Mouse (Mus musculus) cerebellum, adult 9-11 months (tissue): Measurements from ENCODE around the gene Fyttd1.
"Not testable (repeated sequence)": the region's sequence is repeated elsewhere in the genome, so short reads cannot be mapped to it uniquely, and the experiment has no call there.

Experiments used
- DNase-seq: peaks from one replicate; pipeline ENCODE4 v3.0.0; 2022

Gene Fyttd1

GRCm38 (mm10) chr16:32877343-32878156 lies at the start of gene Fyttd1, which contains the start of gene Rubcn:
Gene Fyttd1 (plus strand): TSS chr16:32877500.
Gene Rubcn (minus strand): TSS chr16:32877766.
- peak; percentile 98 for DNase-seq

GRCm38 (mm10) chr16:32829104-32829503 lies 48.2 kb upstream of the Fyttd1 start:
- no peak for DNase-seq

- DNase-seq: no peak
These were observed 45.8 kb upstream of the Fyttd1 start for GRCm38 (mm10) chr16:32831501-32831900.

DNA sequence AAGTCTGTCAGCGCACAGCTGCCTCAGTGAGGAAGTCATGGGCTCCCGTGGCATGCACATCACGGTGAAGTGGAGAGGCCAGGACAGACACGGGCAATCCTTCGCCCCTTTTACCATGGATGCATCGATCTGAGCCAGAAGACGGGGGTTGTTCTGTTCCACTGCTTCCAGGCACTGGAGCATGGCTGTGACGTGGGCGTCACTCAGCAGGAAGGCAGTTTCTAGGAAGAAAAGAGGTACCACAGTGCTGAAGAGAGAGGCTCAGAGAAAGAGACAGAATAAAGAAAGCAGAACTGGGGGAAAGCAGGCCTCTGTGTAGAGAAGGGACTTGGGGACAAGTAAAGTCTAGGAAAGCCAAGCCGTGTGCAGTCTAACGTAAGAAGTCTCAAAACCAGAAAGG lies 30.2 kb upstream of the Fyttd1 start:
- no peak for DNase-seq

DNA sequence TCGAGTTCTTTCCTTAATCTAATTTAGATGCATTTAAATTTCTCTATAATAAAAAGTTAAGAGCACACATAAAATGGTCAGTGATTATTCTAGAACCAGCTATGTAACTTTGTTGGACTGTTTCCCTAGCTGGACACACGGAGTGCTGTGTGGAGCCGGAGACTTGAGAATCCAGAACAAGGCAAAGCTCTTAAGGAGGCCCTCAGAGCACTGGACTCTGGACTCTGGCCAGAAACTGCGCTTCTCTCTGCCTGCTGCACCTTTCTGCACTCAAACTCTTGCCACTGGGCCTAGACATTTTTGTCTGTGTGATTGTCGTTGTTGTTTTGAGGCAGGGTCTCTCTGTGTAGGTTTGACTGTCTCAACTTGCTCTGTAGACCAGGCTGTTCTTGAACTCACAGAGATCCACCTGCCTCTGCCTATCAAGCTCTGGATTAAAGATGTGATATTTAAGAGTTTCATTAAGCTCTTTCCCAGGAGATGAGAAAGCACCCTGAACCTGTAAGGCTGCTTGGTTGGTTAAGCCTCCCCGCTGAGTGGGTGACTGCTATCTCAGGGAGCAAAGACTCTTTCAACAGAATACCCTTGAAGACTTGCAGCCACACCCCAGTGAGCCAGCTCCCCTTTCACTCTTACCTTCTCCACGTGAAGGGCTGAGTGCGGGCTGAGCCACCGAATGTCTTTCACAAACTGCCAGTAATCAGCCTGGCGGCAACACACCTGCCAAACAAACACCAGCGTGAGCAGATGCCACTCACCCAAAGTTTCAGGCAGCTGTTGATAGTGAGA lies 28.1 kb upstream of the Fyttd1 start:
- no peak for DNase-seq

- DNase-seq: no peak
These were observed 23.7 kb upstream of the Fyttd1 start for GRCm38 (mm10) chr16:32853492-32854049.

GRCm38 (mm10) chr16:32854050-32854571 lies 23.2 kb upstream of the Fyttd1 start:
- no peak for DNase-seq

GRCm38 (mm10) chr16:32856751-32857150 lies 20.5 kb upstream of the Fyttd1 start:
- no peak for DNase-seq

DNA sequence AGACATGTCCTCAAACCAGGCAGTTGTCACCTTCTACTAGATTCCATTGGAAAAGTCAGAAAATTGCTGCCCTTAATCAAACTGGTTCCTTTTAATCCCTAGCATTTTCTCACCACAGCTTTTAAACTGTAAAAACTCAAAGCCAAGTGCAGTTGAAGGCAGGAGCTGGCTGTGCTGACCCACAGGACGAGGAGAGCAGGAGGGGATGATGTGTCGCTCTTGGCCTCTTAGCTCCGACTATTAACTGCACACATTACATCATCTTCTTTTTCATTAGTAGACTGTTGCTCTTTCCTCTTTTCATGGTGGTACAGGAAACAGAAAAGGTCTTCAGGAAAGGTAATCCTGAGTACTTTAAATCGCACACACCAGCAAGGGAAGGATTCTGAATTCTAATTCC lies 18.9 kb upstream of the Fyttd1 start:
- no peak for DNase-seq

GRCm38 (mm10) chr16:32858771-32859636 lies 18.3 kb upstream of the Fyttd1 start:
- no peak for DNase-seq

GRCm38 (mm10) chr16:32861813-32862385 lies 15.4 kb upstream of the Fyttd1 start:
- DNase-seq: no peak

DNA sequence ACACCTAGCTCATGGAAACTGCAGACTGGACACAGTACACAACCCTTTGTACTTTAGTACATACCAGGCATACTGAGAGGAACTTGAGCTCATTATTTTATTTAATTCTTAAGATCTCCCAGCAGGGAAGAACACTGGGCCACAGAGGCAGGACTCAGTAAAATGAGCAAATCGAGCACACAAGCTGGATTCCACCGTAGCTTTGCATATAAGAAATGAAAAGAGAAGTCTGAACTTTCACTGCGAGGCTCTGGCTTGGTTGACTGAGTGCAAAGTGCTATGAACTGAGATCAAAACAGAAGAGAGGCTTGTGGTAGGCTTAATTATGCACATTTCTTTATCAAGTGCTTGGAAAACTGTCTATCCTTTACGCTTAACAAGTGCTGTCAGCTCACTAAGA lies 11.9 kb upstream of the Fyttd1 start:
- DNase-seq: no peak

DNA sequence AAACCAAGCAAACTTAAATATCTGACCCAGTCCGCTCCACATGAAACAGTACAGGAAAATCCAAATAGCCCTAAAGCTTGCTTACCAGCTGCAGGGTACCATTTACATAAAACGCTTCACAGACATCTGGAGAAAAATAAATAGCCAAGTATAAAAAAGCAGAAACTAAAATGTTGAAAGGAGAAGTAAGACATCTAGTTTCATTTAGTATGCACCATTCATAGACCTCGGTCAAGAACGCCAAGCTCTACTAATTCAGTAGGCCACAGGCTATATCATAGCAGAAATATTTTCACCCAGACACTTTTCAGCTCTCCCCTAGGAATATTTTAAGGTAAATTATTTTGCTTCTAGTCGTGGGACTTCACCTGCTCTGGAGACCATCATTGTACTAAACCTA lies 10.6 kb upstream of the Fyttd1 start:
- no peak for DNase-seq

- peak; percentile 92 for DNase-seq
These were observed 9.3 kb upstream of the Fyttd1 start for GRCm38 (mm10) chr16:32867919-32868552.

- no peak for DNase-seq
These were observed 7.1 kb upstream of the Fyttd1 start for GRCm38 (mm10) chr16:32870231-32870630.

GRCm38 (mm10) chr16:32873366-32873765 lies 3.9 kb upstream of the Fyttd1 start:
- DNase-seq: no peak

GRCm38 (mm10) chr16:32875281-32875680 lies 2.0 kb upstream of the Fyttd1 start:
- DNase-seq: not testable (repeated sequence)

- no peak for DNase-seq
These were observed 1.5 kb upstream of the Fyttd1 start for GRCm38 (mm10) chr16:32875847-32876246.

DNA sequence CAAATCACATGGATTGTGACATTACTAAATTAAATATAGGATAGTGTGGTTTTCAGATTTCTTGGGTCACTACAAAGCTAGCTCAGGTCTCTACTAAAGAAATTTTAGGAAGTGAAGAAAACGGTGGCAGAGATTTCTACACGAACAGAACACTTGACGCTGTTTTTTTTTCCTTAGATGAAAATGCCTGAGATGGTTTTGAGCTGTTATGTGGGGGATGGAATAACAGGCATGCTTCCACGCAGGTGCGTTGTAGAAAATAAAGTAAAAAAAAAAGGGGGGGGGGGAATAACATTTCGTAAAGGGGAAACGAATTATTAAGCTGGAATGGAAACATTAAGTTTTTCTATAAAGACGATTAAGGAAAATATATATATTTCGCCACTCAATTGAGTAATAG lies 469 bp upstream of the Fyttd1 start:
- no peak for DNase-seq

GRCm38 (mm10) chr16:32878157-32878598 lies 878 bp downstream of the Fyttd1 start:
- DNase-seq: peak; percentile 57
